Mouse (Mus musculus) hindlimb bud, embryonic 11.5 days (tissue): ENCODE results near the gene Colgalt1.

ENCODE experiments used
- DNase-seq: peaks from one replicate; pipeline ENCODE4 v3.0.0-alpha.2; 2012; ENCODE audit warnings: low read depth, low spot score; ENCODE audit errors: extremely low spot score

Colgalt1 gene

DNA sequence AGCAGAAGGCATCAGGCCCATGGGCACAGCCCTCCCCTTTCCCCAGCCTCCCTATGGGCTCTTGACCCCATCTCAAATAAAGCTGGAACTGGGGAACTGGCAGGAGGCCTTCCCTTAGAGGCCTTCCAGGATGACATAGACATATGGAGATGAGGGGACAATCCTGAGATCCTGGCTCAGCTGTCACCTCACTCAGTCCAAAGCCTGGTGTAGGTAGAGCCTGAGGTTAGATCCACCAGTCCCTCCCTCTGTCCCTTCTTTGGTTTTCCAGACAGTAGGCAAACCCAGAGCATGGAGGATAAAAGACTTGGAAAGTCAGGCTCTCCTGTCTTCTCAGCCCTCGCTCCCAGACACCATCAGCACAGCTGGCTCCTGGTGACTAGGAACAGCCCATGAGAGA, 56.1 kb downstream of the Colgalt1 start:
- no peak for DNase-seq

DNA sequence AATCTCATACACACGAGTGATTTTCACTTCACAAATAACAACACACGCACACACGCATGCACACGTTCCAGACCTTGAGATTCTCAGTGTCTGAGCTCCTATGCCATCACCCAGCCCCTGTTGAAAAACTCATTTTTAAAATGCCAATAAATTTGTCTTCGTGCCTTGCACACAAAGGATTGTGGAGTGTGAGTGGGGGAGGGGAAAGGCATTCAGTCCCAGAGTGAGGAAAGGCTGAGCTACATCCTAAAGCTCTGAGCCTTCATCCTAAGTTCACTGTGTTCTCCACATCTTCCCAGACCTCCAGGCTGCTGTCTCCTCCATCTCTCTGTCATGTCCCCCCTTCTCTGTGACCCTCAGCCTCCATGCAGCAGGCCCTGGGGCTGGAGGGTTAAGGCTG, 56.5 kb downstream of the Colgalt1 start:
- no peak for DNase-seq

DNA sequence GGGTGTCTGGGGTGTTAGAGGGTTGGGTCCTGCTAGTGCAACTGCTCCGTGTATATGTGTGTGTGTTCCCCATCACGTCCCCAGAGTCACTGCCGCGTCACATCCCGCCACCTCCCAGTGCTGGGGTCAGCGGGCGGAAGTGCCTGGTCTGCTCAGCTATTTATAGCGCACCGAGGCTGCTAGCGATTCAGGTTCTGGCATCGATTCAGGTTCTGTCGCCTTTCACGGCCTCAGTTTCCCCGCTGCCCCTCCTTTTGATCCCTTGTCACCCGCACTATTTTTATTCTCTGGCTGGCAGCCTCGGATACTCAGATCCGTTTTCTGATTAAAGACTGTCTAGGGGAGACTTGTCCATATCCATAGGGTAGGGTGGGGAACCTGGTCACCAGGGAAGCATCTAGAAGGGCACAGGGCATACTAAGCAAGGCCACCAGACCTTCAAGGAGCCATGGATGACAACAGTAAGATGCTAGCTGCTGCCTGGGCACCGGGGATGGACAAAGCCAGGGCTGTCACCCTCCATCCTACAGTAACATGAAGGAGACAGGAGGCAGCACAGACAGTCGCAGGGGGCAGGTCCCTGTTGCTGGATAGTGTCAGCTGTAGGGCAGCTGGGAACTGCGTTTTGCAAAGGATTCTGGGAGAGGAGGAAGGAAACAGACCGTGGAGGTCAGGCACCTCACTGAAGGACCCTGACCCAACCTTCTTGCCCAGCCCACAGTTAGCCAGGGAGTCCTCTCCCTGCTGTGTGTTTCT, 57.6 kb downstream of the Colgalt1 start:
- DNase-seq: no peak

DNA sequence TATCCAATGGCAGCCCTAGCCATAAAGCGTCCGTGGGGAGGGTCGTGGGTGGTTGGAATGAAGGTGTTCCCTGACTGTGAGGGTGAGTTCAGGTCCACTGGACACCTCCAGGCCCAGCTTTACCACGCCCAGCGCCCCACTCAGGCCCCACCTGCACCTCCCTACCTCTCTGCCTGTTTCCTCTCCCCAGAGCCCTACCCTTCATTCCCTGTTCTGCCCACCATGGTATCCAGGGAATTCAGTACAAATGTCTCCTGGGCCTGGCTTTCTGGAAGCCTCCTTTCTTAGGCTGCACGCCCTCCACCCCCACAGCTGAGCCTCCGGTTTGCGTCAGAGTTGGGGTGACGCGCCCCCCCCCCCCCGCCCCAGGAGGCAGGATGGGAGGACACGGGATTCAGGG, 59.4 kb downstream of the Colgalt1 start:
- no peak for DNase-seq

DNA sequence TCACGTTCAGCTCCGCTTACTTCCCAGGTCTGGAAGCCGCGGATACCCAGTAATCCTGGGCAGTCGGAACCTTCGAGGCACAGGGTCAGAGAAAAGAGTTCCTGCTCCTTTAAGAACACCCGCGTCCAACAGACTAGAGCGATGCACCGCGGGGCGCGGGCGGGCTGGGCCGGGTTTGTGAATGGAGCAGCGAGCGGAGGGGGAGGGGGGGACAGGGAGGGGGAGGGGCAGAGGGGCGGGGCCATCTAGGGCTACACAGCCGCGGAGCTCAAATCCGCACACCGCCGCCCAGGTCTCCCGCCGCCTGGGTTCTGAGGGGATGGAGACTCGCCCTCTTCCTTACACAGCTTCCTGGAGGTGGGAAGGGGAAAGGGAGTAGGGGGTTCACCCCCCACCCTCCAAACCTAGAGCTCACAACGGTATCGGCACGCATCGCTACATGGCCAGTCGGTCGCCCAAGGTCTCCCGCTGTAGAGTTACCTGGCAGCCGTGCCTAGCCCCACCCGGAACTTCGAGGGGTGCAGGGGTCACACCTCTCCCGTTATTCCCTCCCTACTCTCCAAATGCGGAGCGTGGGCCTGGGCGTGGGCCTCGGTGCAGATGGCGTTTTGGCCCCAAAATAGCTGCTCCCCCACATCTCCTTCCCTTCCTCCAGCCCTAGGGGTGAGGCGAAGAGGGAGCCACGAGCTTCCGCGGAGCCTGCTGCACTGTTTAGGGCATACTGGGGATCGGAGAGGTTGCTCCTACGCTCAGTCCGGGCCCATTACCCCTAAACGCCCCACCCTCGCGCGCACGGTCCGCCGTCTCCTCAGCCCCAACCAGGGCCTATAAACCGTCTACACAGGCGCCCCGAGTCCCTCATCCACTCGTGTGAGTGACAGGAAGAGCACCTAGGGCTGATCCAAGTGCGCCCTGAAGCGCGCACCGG, 60.1 kb downstream of the Colgalt1 start:
- DNase-seq: no peak

DNA sequence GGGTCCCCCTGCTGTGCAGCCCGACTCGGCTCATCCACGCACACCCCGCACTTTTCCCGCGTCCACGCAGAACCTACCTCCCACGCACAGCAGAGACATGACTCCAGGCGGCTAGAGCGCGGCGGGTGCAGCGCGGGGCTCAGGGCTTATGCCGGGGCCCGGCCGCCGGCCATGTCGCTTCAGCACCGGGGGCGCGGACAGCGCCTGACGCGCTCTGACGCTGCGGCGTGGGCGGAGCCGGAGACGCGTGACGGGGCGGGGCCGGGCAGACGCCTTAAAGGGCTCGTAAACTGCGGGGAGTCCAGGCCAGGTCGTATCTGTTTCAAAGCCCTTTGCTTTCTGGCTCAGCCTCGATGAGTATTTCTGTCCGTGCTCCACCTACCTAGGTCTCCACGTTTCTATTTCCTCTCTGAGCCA, 60.8 kb downstream of the Colgalt1 start, which contains the start of gene Unc13a:
TSS of gene Unc13a (minus strand) at position 209 of the 417 bp plus-strand sequence.
- DNase-seq: peak; percentile 49

GRCm38 (mm10) chr8:71672168-71672735, 61.5 kb downstream of the Colgalt1 start:
- no peak for DNase-seq

GRCm38 (mm10) chr8:71674071-71674470, 63.3 kb downstream of the Colgalt1 start:
- DNase-seq: no peak
